Mouse (Mus musculus) hindbrain, embryonic 11.5 days (tissue): ENCODE results near the gene Neurl2. TPM values are rescaled to one million over a fixed set of nuclear protein-coding genes. Genes with fewer than 3 reads are reported as not detected.

Experiments
- ATAC-seq: fragments of 200-750 bp; cut with Nextera tagmentation; 2 replicates; pipeline ENCODE4 v1.8.0; 2017; ENCODE audit warnings: mild to moderate bottlenecking, moderate TSS enrichment, moderate library complexity; ENCODE audit not compliant: low FRiP score
- DNase-seq: peaks from one replicate; pipeline ENCODE4 v3.0.0-alpha.2; 2015; ENCODE audit warnings: low spot score
- H3K27ac ChIP-seq: fragments of 300-500 bp; sonication (generic); 2 replicates; pipeline ENCODE4 v1.5.1; 2014; ENCODE audit warnings: mild to moderate bottlenecking, low read depth, low read length
- H3K27me3 ChIP-seq: fragments of 300-500 bp; sonication (generic); 2 replicates; pipeline ENCODE4 v1.6.1; 2014; ENCODE audit warnings: mild to moderate bottlenecking, low read length, moderate library complexity, mixed read lengths; ENCODE audit not compliant: control insufficient read depth, insufficient read depth
- H3K36me3 ChIP-seq: fragments of 300-500 bp; sonication (generic); 2 replicates; pipeline ENCODE4 v1.6.1; 2014; ENCODE audit warnings: mild to moderate bottlenecking, low read length, moderate library complexity, mixed read lengths; ENCODE audit not compliant: control insufficient read depth, insufficient read depth
- H3K4me1 ChIP-seq: fragments of 300-500 bp; sonication (generic); replicated peaks from 2 replicates; pipeline ENCODE4 v1.6.1; 2014; ENCODE audit warnings: low read length, mixed read lengths; ENCODE audit not compliant: control insufficient read depth, insufficient read depth
- H3K4me2 ChIP-seq: fragments of 300-500 bp; sonication (generic); replicated peaks from 2 replicates; pipeline ENCODE4 v1.6.1; 2014; ENCODE audit warnings: mild to moderate bottlenecking, low read depth, low read length
- H3K4me3 ChIP-seq: fragments of 300-500 bp; sonication (generic); 2 replicates; pipeline ENCODE4 v1.5.1; 2014; ENCODE audit warnings: low read depth, low read length
- H3K9ac ChIP-seq: fragments of 300-500 bp; sonication (generic); 2 replicates; pipeline ENCODE4 v1.6.1; 2014; ENCODE audit warnings: low read depth, low read length
- H3K9me3 ChIP-seq: fragments of 300-500 bp; sonication (generic); 2 replicates; pipeline ENCODE4 v1.6.1; 2016; ENCODE audit warnings: low read length; ENCODE audit not compliant: control insufficient read depth
- WGBS: fragments of 180-500 bp; shearing (Covaris S2); extraction: QIAGEN DNeasy Blood & Tissue Kit; methylation state at CpG from one replicate; pipeline ENCODE4 v1.1.7; 2014; 5-methylcytosine and 5-hydroxymethylcytosine counted together
- polyA plus RNA-seq: library from polyadenylated mRNA; unstranded; fragments of >200 nt; fragmentation: Nextera tagmentation; extraction: Ambion mirVana; gene quantifications from 2 replicates; pipeline ENCODE4 v1.2.1, GENCODE M21; 2014

Neurl2 gene
- polyA plus RNA-seq, 1 experiment from 2014 or later: 3.0 TPM

DNA sequence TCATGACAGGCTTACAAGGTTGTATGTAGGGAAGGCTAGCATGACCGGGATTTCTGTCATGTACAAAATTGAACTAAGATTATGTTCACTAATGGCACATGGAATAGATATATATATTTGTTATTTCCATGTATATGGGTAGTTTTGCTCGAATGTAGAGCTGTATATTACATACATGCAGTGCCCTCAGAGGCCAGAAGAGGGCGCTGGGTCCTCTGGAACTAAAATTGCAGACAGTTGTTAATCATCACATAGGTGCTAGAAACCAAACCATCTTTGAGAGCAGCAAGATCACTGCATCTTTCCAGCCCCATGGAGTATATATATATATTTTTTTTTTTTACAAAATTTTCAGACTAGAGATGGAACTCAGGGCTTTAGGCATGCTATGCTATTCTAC is 12.5 kb upstream of the Neurl2 start:
- Histone ChIP-seq H3K9ac (no peak overlapping the region), H3K9me3 (no peaks in the 10 kb centered on the region), H3K4me2 (no peak overlapping the region), H3K36me3 (no peaks in the 10 kb centered on the region), H3K27ac (no peak overlapping the region), H3K4me1 (no peaks in the 10 kb centered on the region), H3K27me3 (no peaks in the 10 kb centered on the region), H3K4me3 (no peak overlapping the region)
- 54% methylated on average over 3 of the region's 3 CpGs for WGBS
- DNase-seq: no peak
- ATAC-seq: no peak

DNA sequence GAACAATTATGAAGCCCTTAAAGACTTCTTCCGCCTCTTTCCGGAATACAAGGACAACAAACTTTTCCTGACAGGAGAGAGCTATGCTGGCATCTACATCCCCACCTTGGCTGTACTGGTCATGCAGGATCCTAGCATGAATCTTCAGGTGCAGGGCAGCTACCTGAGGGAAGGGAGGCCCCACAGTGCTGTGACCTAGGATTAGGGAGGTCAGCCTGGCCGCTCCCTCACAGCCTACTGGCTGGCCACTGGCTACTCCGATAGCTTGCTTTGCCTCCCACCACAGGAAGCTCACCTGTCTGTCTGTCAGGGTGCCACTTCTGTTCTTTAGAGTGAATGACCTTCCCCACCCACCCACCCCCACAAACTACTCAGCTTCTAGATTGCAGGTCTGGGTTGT is 1.9 kb upstream of the Neurl2 start:
- ATAC-seq (no peak), DNase-seq (no peak)
- Histone ChIP-seq H3K36me3 (0 out of 2 replicates have a peak, but pooled peaks cover 5% of the 10 kb centered on the region), H3K9me3 (no peaks in the 10 kb centered on the region), H3K9ac (no peak overlapping the region), H3K4me2 (no peak overlapping the region), H3K27me3 (no peaks in the 10 kb centered on the region), H3K4me3 (no peak overlapping the region), H3K27ac (no peak overlapping the region), H3K4me1 (0 out of 2 replicates have a peak, but pooled peaks cover 4% of the 10 kb centered on the region)
- 93% methylated on average over 4 of the region's 4 CpGs for WGBS

DNA sequence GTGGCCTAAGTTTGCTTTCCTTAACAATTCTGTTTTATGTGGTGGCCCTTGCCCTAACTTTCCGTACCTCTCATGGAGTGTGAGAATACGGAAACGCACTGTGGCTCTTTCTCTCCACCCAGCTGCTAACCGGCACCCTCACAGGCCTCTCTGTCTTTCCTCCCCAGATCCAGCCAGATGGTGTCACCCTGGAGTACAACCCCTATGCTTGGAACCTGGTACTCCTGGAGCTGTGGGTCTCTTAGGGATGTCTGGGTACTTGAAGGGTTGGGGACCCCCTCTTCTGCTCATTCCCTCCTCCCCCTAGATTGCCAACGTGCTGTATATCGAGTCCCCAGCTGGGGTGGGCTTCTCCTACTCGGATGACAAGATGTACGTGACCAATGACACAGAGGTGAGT is 1.3 kb upstream of the Neurl2 start:
- DNase-seq (no peak), ATAC-seq (no peak)
- Histone ChIP-seq H3K9me3 (no peaks in the 10 kb centered on the region), H3K27me3 (no peaks in the 10 kb centered on the region), H3K9ac (peak overlapping the region; percentile 72), H3K4me1 (0 out of 2 replicates have a peak, but pooled peaks cover 4% of the 10 kb centered on the region), H3K4me2 (peak overlapping the region; percentile 98), H3K36me3 (0 out of 2 replicates have a peak, but pooled peaks cover 5% of the 10 kb centered on the region), H3K27ac (no peak overlapping the region), H3K4me3 (peak overlapping the region; percentile 50)
- WGBS: 49% methylated on average over 8 of the region's 8 CpGs

DNA sequence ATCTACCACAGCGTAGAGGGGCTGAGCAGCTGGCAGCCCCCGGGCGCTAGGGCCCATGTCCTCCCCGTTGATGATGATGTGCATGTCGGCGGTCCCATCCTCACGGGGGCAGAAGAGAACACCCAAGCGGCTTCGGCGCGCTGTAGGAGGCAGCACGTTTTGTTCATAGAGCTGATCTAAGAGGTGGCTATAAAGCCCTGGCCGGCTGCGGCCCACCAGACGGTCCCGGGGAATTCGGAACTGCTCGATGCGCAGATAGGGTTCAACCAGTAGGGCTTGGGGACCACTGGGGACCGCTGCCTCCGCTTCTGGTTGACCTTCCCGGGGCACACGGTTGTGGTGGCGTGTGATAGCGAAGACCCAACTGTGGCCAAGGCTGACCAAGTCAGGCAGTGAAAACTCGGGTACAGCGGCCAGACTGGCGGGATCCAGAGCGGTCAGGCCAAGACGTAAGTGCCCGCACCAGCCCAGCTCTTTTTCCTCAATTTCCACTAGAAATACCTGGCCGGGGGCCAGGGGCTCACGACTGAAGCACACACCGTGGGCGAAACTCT is 431 bp downstream of the Neurl2 start, which contains the start of gene Ctsa:
Gene Ctsa (plus strand): TSS at position 126 of the 554 bp plus-strand sequence.
- no peaks in the 10 kb centered on the region for H3K27me3 ChIP-seq
- peak within 1 kb of the TSS; percentile 50 for H3K4me3 ChIP-seq
- H3K36me3 ChIP-seq: no peaks in the 10 kb centered on the region
- WGBS: 2% methylated on average over 35 of the region's 35 CpGs
- no peaks in the 10 kb centered on the region for H3K9me3 ChIP-seq
- H3K9ac ChIP-seq: peak within 1 kb of the TSS; percentile 72
- 0 out of 2 replicates have a peak, but pooled peaks cover 4% of the 10 kb centered on the region for H3K4me1 ChIP-seq
- ATAC-seq (peak; percentile 62), DNase-seq (peak; percentile 79)
- H3K4me2 ChIP-seq: peak within 1 kb of the TSS; percentile 98
- H3K27ac ChIP-seq: peak within 1 kb of the TSS; percentile 58

DNA sequence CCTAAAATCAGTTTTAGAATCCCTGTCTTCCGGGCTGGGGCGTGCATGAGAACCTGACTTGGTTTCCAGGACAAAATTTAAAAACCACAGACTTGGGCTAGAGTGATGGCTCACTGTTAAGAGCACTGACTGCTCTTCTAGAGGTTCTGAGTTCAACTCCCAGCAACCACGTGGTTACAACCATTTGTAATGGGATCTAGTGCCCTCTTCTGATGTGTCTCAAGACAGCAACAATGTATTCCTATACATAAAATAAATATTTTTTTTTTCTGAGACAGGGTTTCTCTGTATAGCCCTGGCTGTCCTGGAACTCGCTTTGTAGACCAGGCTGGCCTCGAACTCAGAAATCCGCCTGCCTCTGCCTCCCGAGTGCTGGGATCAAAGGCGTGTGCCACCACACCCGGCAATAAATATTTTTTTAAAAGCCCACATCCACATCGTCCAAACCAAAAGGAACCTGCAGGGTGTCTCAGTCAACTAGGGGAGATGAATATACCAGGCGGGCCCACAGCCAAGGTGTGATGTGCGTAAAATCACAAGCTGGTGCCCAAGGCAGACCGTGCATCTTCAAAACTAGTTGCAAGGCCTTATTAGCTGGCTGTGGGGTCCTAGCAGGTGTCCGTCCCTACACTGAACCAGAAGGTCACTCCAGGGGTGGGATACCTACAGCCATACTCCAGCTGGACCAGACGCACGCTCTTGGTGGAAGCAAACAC is 1.1 kb downstream of the Neurl2 start:
- DNase-seq: no peak
- peak overlapping the region; percentile 98 for H3K4me2 ChIP-seq
- no peaks in the 10 kb centered on the region for H3K36me3 ChIP-seq
- no peak; the same call in 1 of the 2 replicates for ATAC-seq
- H3K4me1 ChIP-seq: 0 out of 2 replicates have a peak, but pooled peaks cover 4% of the 10 kb centered on the region
- peak overlapping the region; percentile 7; the same call in 1 of the 2 replicates for H3K9ac ChIP-seq
- H3K9me3 ChIP-seq: no peaks in the 10 kb centered on the region
- H3K27ac ChIP-seq: no peak overlapping the region
- 70% methylated on average over 16 of the region's 16 CpGs for WGBS
- H3K27me3 ChIP-seq: no peaks in the 10 kb centered on the region
- H3K4me3 ChIP-seq: peak overlapping the region; percentile 50

DNA sequence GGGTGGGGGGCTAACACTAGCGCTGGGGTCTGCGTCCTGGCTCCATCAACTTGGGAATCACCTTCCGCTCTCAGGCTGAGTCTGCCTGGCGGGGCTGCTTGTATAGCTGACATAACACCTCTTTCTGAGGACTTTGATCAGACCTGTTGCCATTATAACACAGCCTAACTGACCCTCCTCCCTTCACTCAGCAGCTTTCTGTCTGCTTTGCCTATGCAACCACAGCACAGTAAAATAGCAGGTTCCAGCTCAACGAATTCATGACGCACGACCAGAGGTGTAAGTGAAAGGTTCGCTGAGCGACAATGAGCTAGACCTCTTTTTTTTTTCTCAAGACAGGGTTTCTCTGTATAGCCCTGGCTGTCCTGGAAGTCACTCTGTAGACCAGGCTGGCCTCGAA is 2.2 kb downstream of the Neurl2 start:
- Histone ChIP-seq H3K4me1 (0 out of 2 replicates have a peak, but pooled peaks cover 4% of the 10 kb centered on the region), H3K4me3 (no peak overlapping the region), H3K27me3 (no peaks in the 10 kb centered on the region), H3K9ac (no peak overlapping the region), H3K4me2 (no peak overlapping the region), H3K36me3 (no peaks in the 10 kb centered on the region), H3K9me3 (no peaks in the 10 kb centered on the region), H3K27ac (no peak overlapping the region)
- WGBS: 89% methylated on average over 10 of the region's 10 CpGs
- no peak for ATAC-seq
- no peak for DNase-seq

DNA sequence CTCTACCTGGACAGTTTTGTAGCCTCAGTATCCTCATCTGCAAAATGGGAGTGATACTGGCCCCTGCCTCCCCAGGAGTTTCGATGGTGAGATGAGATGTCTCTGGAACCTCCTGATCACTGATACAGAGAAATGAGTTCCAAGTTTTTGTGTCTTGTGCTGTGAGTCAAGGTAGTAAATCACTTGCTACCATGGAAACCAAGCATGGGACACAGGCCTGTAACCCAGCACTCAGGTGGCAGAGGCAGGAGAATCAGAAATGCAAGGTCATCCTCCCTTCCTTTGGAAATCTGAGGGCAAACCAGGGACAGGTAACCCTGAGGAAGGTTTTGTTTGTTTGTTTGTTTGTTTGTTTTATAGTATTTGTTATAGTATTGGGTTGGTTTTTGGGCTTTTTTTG is 4.2 kb downstream of the Neurl2 start:
- Histone ChIP-seq H3K27ac (no peak overlapping the region), H3K36me3 (no peaks in the 10 kb centered on the region), H3K4me3 (no peak overlapping the region), H3K27me3 (no peaks in the 10 kb centered on the region), H3K4me1 (no peaks in the 10 kb centered on the region), H3K9me3 (no peaks in the 10 kb centered on the region), H3K9ac (no peak overlapping the region), H3K4me2 (no peak overlapping the region)
- DNase-seq (no peak), ATAC-seq (no peak)
- 94% methylated on average over 1 of the region's 1 CpGs for WGBS

DNA sequence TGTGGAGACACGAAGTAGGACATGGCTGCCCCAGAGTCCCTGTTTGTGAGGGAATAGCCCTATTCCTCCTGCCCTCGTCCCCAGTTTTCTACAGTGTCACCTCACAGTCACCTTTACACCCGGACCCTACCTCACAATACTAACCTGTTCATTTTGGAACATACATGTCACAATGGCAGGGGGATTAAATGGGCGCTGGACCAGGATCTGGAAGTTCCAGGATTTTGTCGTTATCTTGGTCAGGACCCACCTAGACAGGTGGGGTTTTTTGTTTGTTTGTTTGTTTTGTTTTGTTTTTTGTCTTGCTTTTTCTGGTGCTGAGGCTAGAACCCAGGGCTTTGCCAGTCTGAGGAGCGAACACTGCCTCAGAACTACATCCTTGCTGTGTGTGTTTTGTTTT is 4.8 kb downstream of the Neurl2 start, which contains the start of gene Spata25:
Gene Spata25 (minus strand): TSS at position 101 of the 400 bp plus-strand sequence.
- Histone ChIP-seq H3K27me3 (no peaks in the 10 kb centered on the region), H3K36me3 (no peaks in the 10 kb centered on the region), H3K27ac (no peak within 1 kb of the TSS), H3K4me1 (peaks cover 4% of the 10 kb centered on the region; the same call in 1 of the 2 replicates), H3K9me3 (no peaks in the 10 kb centered on the region), H3K9ac (no peak within 1 kb of the TSS), H3K4me3 (no peak within 1 kb of the TSS), H3K4me2 (no peak within 1 kb of the TSS)
- 92% methylated on average over 6 of the region's 6 CpGs for WGBS
- ATAC-seq (no peak), DNase-seq (no peak)
